Mouse (Mus musculus): ENCODE measurements at regions not wholly inside any gene's neighbourhood (a gene's known extent, or its start where the extent isn't known, plus 50 kb on each side); places are given as distances from the start of the nearest gene placed in this dataset.

DNA sequence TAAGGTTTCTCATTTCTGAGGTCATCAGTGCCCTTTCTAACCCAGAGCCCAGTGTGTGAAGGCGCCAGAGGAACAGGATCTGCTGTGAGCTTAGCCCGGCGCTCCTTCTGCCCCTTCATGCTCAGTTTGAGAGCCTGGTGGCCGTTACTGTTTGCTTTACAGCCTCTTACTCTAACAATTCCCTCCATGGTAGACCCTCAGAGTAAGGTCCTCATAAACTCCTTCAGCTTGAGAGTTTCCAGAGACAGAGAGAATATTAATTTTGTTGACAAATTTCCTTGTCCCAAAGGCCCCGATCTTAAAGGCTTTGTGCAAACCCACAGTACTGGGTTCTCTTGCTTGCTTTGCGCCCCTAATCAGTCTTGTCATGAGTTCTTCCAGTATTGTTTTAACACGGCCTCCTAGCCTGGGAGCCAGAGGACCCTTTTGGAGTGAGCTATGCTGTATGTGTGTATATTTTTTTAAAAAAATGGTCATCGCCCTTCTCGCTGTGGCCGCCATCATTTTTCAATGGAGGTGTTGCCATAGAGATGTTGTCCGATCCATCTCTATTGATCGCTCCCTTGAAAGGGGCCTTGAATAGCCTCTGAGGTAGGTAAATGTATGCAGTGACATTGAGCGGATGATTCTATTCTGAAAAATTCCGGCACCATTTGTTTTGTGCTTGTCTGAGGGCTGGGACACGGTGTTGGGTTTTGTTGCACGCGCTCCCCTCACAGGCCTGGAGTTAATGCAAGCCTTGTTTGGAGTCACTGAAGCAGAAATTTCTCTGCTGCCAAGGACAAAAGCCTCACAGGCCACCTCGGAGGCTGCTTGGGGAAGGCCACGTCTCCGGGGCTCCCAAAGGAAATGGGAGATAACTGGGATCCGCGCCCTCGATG, 140.7 kb downstream of the Opa1 start:
- WGBS: 79% methylated on average over 23 of the region's 23 CpGs
- Histone ChIP-seq H3K4me1 (ENCODE audit: control insufficient read depth, insufficient read depth, low read length) (no peaks in the 10 kb centered on the region), H3K27me3 (replicated peaks; ENCODE audit: control insufficient read depth, insufficient read depth, low read length) (no peaks in the 10 kb centered on the region), H3K4me3 (ENCODE audit: insufficient read depth, low read depth, low read length) (no peak overlapping the region), H3K27ac (ENCODE audit: insufficient read depth, low read depth, low read length) (no peak overlapping the region), H3K36me3 (ENCODE audit: control insufficient read depth, insufficient read depth, low read length) (no peaks in the 10 kb centered on the region)
- TF ChIP-seq CTCF (conservative IDR thresholded peaks at IDR 0.05; ENCODE audit: insufficient read depth, insufficient read length, low read depth, low read length) (no peak), POLR2A (IDR thresholded peaks at IDR 0.05; ENCODE audit: low read depth, low read length) (no peak)
- DNase-seq: no peak

DNA sequence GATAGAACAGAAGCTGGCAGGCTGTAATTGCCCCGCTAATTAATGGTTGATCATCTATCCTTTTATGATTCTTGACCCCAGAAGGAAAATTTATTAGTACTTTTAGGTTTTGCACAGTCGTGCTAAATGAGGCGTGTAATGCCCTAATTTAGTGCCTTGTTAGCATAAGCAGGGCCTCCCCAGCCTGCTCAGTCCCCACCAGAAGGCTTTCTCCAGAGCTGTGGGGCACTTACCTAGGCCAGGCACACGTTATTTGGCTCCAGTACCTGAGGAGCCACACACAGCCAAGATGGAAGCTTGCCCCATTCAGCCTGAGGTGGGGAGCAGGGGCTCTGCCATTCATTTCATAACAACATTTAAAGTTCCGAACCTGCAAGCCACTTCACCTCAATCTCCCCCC, 146.0 kb downstream of the Opa1 start:
- Histone ChIP-seq H3K27me3 (replicated peaks; ENCODE audit: control insufficient read depth, insufficient read depth, low read length) (no peaks in the 10 kb centered on the region), H3K27ac (ENCODE audit: insufficient read depth, low read depth, low read length) (no peak overlapping the region), H3K4me1 (ENCODE audit: control insufficient read depth, insufficient read depth, low read length) (no peaks in the 10 kb centered on the region), H3K36me3 (ENCODE audit: control insufficient read depth, insufficient read depth, low read length) (no peaks in the 10 kb centered on the region), H3K4me3 (ENCODE audit: insufficient read depth, low read depth, low read length) (no peak overlapping the region)
- WGBS: 45% methylated on average over 5 of the region's 5 CpGs
- TF ChIP-seq POLR2A (IDR thresholded peaks at IDR 0.05; ENCODE audit: low read depth, low read length) (no peak), CTCF (conservative IDR thresholded peaks at IDR 0.05; ENCODE audit: insufficient read depth, insufficient read length, low read depth, low read length) (no peak)
- no peak for DNase-seq

DNA sequence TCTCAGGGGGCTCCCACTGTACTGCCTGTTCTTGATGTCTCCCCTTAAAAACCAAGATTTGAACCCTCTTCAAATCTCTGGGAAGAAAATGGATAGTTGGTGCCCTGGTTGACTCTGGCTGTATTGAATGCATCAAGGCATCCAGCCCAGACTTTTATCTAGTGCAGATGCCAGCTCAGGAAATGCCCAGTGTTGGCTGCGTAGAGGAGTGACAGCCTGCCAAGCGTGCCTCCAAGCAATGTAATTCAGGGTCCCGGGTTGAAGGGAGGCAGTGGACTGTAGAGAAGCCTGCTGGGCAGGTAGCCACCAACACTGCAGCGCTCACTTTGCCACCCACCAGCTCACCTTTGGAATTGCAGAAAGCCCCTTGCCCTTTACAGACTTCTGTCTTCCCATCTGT, 146.4 kb downstream of the Opa1 start:
- no peaks in the 10 kb centered on the region for H3K4me1 ChIP-seq (ENCODE audit: control insufficient read depth, insufficient read depth, low read length)
- no peaks in the 10 kb centered on the region for H3K27me3 ChIP-seq (replicated peaks; ENCODE audit: control insufficient read depth, insufficient read depth, low read length)
- 32% methylated on average over 4 of the region's 4 CpGs for WGBS
- H3K4me3 ChIP-seq (ENCODE audit: insufficient read depth, low read depth, low read length): no peak overlapping the region
- TF ChIP-seq CTCF (conservative IDR thresholded peaks at IDR 0.05; ENCODE audit: insufficient read depth, insufficient read length, low read depth, low read length): no peak
- DNase-seq: no peak
- H3K27ac ChIP-seq (ENCODE audit: insufficient read depth, low read depth, low read length): no peak overlapping the region
- no peaks in the 10 kb centered on the region for H3K36me3 ChIP-seq (ENCODE audit: control insufficient read depth, insufficient read depth, low read length)

DNA sequence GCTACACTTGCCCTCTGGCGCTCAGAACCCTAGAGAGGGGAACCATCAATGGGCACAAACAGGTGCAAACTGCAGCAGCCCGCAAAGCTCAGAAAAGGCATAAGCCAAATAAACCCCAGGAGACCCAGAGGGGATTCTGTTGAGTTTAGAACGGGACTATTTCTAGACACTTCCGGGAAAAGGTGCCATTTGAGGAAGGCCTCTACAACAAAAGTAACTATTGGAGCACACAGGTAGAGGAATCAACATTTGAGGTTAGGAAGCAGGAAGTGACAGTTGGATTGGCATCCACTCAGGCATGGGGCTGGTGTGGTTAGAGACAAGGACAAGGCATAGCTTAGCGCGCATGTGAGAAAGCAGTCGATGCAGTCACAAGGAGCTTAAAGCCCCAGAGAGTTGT, 148.3 kb downstream of the Opa1 start:
- H3K27me3 ChIP-seq (replicated peaks; ENCODE audit: control insufficient read depth, insufficient read depth, low read length): no peaks in the 10 kb centered on the region
- no peak for DNase-seq
- no peak overlapping the region for H3K4me3 ChIP-seq (ENCODE audit: insufficient read depth, low read depth, low read length)
- TF ChIP-seq CTCF (conservative IDR thresholded peaks at IDR 0.05; ENCODE audit: insufficient read depth, insufficient read length, low read depth, low read length) (no peak), POLR2A (IDR thresholded peaks at IDR 0.05; ENCODE audit: low read depth, low read length) (no peak)
- no peaks in the 10 kb centered on the region for H3K36me3 ChIP-seq (ENCODE audit: control insufficient read depth, insufficient read depth, low read length)
- H3K4me1 ChIP-seq (ENCODE audit: control insufficient read depth, insufficient read depth, low read length): no peaks in the 10 kb centered on the region
- H3K27ac ChIP-seq (ENCODE audit: insufficient read depth, low read depth, low read length): no peak overlapping the region
- WGBS: 77% methylated on average over 7 of the region's 7 CpGs

DNA sequence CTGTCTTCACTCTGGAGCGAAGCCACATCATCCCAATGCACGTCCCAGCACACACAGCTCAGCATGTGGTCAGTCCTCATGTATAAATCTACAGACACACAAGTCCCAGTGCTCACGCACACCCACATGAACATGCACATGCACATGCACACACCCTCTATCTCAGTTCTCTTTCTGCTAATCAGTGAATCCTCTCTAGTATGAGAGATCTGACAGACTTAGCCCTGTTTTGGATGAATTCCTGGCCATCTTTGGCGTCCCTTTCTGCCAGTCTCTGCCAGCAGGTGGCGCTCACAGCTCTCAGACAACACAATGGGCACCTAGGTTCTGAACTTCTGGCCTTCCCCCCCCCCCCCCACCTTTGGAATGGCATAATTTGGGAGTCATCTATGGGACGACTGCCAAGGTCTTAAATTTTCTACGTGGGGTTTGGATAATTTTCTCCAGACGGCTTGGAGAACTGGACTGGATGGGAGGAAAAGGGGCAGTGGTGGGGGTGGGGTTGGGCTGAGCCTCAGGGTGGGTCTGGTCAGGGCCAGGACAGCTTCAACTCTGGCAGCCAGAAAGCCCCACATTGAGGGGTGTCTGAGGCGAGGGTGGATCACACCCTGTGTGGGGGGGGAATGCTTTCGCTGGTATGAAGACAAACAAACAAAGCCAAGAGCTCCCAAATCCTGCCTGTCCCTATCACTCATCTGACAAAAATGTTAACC, 149.8 kb downstream of the Opa1 start:
- Histone ChIP-seq H3K36me3 (ENCODE audit: control insufficient read depth, insufficient read depth, low read length) (no peaks in the 10 kb centered on the region), H3K27me3 (replicated peaks; ENCODE audit: control insufficient read depth, insufficient read depth, low read length) (no peaks in the 10 kb centered on the region), H3K4me3 (ENCODE audit: insufficient read depth, low read depth, low read length) (no peak overlapping the region), H3K4me1 (ENCODE audit: control insufficient read depth, insufficient read depth, low read length) (no peaks in the 10 kb centered on the region), H3K27ac (ENCODE audit: insufficient read depth, low read depth, low read length) (no peak overlapping the region)
- DNase-seq: peak; percentile 85
- 23% methylated on average over 10 of the region's 10 CpGs for WGBS
- peak; percentile 80 for TF ChIP-seq CTCF (conservative IDR thresholded peaks at IDR 0.05; ENCODE audit: insufficient read depth, insufficient read length, low read depth, low read length)
- no peak for TF ChIP-seq POLR2A (IDR thresholded peaks at IDR 0.05; ENCODE audit: low read depth, low read length)

- TF ChIP-seq CTCF (conservative IDR thresholded peaks at IDR 0.05; ENCODE audit: insufficient read depth, insufficient read length, low read depth, low read length) (no peak), POLR2A (IDR thresholded peaks at IDR 0.05; ENCODE audit: low read depth, low read length) (no peak)
- H3K36me3 ChIP-seq (ENCODE audit: control insufficient read depth, insufficient read depth, low read length): no peaks in the 10 kb centered on the region
- no peak overlapping the region for H3K4me3 ChIP-seq (ENCODE audit: insufficient read depth, low read depth, low read length)
- 61% methylated on average over 5 of the region's 5 CpGs for WGBS
- no peak overlapping the region for H3K27ac ChIP-seq (ENCODE audit: insufficient read depth, low read depth, low read length)
- H3K4me1 ChIP-seq (ENCODE audit: control insufficient read depth, insufficient read depth, low read length): no peaks in the 10 kb centered on the region
- no peaks in the 10 kb centered on the region for H3K27me3 ChIP-seq (replicated peaks; ENCODE audit: control insufficient read depth, insufficient read depth, low read length)
- DNase-seq: no peak
These were observed 150.9 kb downstream of the Opa1 start for GRCm38 (mm10) chr16:29730010-29730409.

GRCm38 (mm10) chr16:29732889-29733288, 153.8 kb downstream of the Opa1 start:
- TF ChIP-seq POLR2A (IDR thresholded peaks at IDR 0.05; ENCODE audit: low read depth, low read length) (no peak), CTCF (conservative IDR thresholded peaks at IDR 0.05; ENCODE audit: insufficient read depth, insufficient read length, low read depth, low read length) (no peak)
- no peaks in the 10 kb centered on the region for H3K36me3 ChIP-seq (ENCODE audit: control insufficient read depth, insufficient read depth, low read length)
- DNase-seq: no peak
- no peak overlapping the region for H3K4me3 ChIP-seq (ENCODE audit: insufficient read depth, low read depth, low read length)
- 68% methylated on average over 1 of the region's 1 CpGs for WGBS
- no peaks in the 10 kb centered on the region for H3K4me1 ChIP-seq (ENCODE audit: control insufficient read depth, insufficient read depth, low read length)
- no peak overlapping the region for H3K27ac ChIP-seq (ENCODE audit: insufficient read depth, low read depth, low read length)
- H3K27me3 ChIP-seq (replicated peaks; ENCODE audit: control insufficient read depth, insufficient read depth, low read length): no peaks in the 10 kb centered on the region

Measured in kidney, adult 2 months (tissue).